Mouse (Mus musculus) lung, postnatal 10 days (tissue): ENCODE measurements at regions not wholly inside any gene's neighbourhood (a gene's known extent, or its start where the extent isn't known, plus 50 kb on each side); places are given as distances from the start of the nearest gene placed in this dataset.
A peak's percentile ranks its signal among the peaks of the same experiment; 100 is the strongest.

Experiments
- DNase-seq: peaks from one replicate; pipeline ENCODE4 v3.0.0; 2021

- no peak for DNase-seq
Measured at GRCm38 (mm10) chr11:7506421-7506945, 292.8 kb upstream of the Igfbp3 start.

GRCm38 (mm10) chr11:7504651-7505321, 291.1 kb upstream of the Igfbp3 start:
- peak; percentile 10 for DNase-seq

- DNase-seq, result no peak
Measured at GRCm38 (mm10) chr11:7502679-7503078, 289.0 kb upstream of the Igfbp3 start.

GRCm38 (mm10) chr11:7502045-7502444, 288.3 kb upstream of the Igfbp3 start:
- no peak for DNase-seq

- DNase-seq, result no peak
Measured at GRCm38 (mm10) chr11:7497803-7498202, 284.1 kb upstream of the Igfbp3 start.

- no peak for DNase-seq
Measured at GRCm38 (mm10) chr11:7473832-7474545, 260.3 kb upstream of the Igfbp3 start.

GRCm38 (mm10) chr11:7465522-7465921, 251.8 kb upstream of the Igfbp3 start:
- no peak for DNase-seq

GRCm38 (mm10) chr11:7461956-7462771, 248.4 kb upstream of the Igfbp3 start:
- no peak for DNase-seq

GRCm38 (mm10) chr11:7451756-7452155, 238.0 kb upstream of the Igfbp3 start:
- no peak for DNase-seq

GRCm38 (mm10) chr11:7444494-7444893, 230.8 kb upstream of the Igfbp3 start:
- no peak for DNase-seq

GRCm38 (mm10) chr11:7439276-7439675, 225.6 kb upstream of the Igfbp3 start:
- DNase-seq, result no peak

GRCm38 (mm10) chr11:7434591-7434990, 220.9 kb upstream of the Igfbp3 start:
- DNase-seq, result no peak

- DNase-seq, result peak; percentile 10
Measured at GRCm38 (mm10) chr11:7427771-7428170, 214.0 kb upstream of the Igfbp3 start.

GRCm38 (mm10) chr11:7425233-7425632, 211.5 kb upstream of the Igfbp3 start:
- no peak for DNase-seq

- no peak for DNase-seq
Measured at GRCm38 (mm10) chr11:7424082-7424471, 210.4 kb upstream of the Igfbp3 start.

- DNase-seq, result no peak
Measured at GRCm38 (mm10) chr11:7423276-7424081, 209.8 kb upstream of the Igfbp3 start.

GRCm38 (mm10) chr11:7412631-7413030, 198.9 kb upstream of the Igfbp3 start:
- DNase-seq, result no peak

GRCm38 (mm10) chr11:7408992-7409391, 195.3 kb upstream of the Igfbp3 start:
- no peak for DNase-seq

GRCm38 (mm10) chr11:7404666-7405065, 190.9 kb upstream of the Igfbp3 start:
- no peak for DNase-seq

GRCm38 (mm10) chr11:7371835-7372234, 158.1 kb upstream of the Igfbp3 start:
- no peak for DNase-seq

GRCm38 (mm10) chr11:7361388-7361787, 147.7 kb upstream of the Igfbp3 start:
- no peak for DNase-seq

- peak; percentile 5 for DNase-seq
Measured at GRCm38 (mm10) chr11:7348601-7349000, 134.9 kb upstream of the Igfbp3 start.

- no peak for DNase-seq
Measured at GRCm38 (mm10) chr11:7337826-7338225, 124.1 kb upstream of the Igfbp3 start.
